Mouse (Mus musculus): ENCODE results near the gene Gstt4.

- TF ChIP-seq CTCF (IDR thresholded peaks at IDR 0.05; ENCODE audit: borderline replicate concordance, insufficient read depth, low read length) (no peak), POLR2A (IDR thresholded peaks at IDR 0.05; ENCODE audit: low read depth, low read length) (no peak)
These were observed 7.4 kb upstream of the Gstt4 start for GRCm38 (mm10) chr10:75829529-75830274.
